Mouse (Mus musculus) lung, postnatal 4 days (tissue): ENCODE measurements around the gene Tgfb3.

ENCODE experiments used
- DNase-seq, 2 experiments: peaks; one replicate each; pipeline ENCODE4 v3.0.0; 2021

Gene Tgfb3

DNA sequence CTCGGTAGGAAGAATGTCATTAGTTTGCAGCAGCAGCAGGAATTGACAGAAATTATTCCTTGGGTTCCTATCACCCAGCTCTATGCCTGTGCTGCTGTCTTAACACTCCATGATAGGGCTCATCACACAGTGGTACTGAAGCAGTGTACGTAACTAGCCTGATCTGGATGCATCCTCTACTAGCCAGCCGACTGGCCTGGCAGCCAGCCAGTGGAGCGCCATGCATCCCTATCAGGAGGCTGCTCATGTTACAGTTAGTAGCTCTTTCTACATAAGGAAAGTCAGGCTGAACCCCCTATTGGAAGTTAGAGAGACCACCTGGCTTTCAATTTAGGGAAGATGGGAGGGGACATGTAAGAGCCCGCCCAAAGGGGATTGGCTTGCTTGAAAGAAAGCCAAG lies 51.8 kb downstream of the Tgfb3 start:
- DNase-seq: no peak

DNA sequence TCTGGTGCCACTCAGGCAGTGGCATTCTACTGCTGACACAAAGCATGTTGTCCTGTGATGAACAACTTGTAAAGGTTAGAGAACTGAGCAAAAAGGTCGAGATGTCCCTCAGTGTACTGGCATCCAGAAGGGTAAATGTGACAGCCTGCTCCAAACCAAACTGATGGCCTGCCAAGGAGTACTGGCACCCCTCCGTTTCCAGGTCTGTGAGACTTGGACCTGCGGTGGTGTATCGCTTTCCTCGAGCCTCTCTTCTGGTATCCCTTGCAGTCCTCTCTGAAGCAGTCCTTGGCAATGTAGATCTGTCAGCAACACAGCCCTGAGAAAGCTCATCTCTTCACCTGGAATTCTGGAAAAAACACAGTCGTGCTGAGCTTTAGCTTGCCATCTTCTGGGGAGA lies 53.4 kb downstream of the Tgfb3 start:
- DNase-seq: no peak

DNA sequence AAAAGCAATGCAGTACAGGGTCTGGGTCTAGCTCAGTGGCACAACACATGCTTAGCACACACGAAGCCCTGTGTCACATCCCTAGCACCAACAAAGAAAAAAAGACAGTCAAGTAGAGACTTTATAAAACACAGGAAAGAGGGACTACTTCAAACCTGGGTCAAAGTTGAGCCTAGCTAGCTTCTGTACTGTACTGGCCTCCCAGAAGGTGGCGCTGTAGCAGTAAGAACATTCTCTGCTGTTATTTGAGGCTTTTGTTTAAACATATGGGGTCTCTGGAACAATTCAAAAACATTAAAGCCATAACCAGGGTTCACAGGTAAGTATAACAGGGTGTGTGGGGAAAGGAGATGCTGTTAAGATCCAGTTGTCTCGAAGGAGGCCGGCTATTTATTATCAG lies 54.4 kb downstream of the Tgfb3 start:
- DNase-seq: peak in 1 of 2 experiments; percentile 53

DNA sequence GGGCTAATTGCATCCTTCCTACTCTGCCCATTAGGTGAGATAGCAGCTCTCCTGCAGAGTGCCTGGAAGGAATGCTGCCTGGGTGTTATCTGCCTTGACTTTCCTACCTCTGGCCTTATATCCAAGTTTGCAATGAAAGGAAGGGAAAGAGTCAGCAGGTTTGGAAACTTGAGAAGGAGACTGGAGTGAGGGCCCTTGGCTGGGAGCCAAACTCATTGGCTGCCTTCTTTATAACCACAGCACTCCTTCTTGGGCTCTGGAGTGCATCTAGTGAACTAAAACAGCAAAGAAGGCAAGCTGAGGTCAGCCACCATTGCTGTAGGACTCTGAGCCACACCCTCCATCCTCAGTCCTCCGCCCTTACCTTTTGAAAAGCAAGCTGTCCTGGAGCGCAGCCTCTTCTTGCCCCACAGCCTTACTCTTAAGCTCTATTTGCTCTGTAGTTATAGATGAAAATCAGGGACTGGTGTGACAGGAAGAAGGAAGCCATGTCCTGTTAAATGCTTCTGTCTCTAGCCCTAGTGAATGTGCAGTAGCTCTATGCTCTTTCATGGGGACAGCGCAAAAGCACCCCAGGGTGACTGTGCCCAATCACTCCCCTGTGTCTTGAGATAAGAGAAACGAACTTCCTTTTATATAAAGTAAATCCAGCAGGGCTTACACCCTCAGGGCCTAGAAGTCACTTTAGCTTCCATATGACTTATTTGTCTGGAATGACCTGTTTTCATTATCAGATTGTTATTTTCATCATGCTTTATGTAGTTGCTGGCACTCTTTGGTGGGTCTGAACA lies 55.6 kb downstream of the Tgfb3 start:
- peak; percentile 63 to 77 for DNase-seq

DNA sequence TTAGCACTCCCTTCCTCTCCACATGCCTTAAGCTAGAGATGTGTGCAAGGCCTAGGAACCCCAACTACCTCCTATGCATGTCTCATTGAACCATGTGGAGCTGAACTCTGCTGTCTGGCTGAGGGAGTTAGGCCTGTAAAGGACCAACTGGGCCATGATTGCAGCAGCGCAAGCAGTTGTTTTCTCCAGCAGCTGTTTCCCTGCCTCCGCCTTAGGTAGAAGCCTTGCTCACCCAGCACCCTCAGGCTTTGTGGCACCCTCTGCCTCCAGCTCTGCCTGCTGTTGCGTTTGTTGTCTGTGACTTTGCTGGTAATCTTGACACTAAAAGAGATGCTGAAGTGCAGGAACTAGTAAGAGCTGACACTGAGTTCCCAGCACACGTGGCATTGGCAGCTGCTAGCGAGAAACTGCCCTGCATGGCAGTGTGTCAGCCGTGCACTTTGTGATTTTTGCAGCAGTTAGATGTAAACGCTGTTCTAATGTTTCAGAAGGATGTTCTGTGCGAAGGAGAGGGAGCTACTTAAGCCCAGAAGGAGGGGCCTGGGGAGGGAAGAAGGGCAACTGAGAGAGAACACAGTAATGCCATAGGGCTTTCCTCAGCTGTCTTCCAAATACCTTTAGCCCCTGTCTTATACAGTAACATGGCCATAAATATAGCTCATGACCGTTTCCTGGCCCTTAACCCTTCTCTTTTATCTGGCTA lies 56.4 kb downstream of the Tgfb3 start:
- DNase-seq: no peak

DNA sequence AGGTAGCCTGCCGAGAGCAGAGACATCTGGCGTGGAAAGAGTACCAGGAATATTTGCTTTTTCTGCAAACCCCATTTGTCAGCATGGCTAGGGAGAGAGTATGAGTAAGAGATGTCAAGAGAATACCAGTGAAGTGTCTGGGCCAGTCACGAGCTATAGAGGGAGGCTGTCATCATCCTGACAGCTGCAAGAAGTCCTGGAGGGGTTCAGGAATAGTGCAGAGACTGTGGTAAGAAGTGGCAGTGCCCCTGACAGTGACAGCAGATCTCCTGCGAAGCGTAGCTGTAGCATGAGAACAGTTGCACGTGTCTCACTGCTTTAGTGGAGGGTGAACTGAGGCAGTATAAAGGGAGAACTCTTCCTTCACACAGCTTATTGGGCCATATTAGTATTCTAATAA lies 57.3 kb downstream of the Tgfb3 start:
- DNase-seq: no peak

DNA sequence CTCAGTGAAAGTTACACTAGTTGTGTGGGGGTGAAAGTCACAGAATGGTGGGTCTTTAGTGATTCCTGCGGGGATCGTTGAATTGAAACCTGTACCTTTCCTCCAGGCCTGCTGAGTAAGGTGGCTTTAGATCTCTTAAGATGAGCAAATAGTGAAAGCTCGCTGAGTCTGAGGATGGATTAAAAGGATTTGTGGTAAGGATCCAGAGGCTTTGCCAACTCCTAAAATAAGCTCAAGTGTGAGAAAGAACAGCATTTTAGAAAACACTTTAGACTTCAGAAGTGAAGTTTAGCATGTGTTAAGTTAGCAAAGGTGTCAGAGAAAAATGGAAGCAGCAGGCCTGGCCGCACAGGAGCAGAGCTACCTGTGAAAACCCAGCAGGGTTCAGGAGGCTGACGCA lies 61.5 kb downstream of the Tgfb3 start:
- DNase-seq: no peak

DNA sequence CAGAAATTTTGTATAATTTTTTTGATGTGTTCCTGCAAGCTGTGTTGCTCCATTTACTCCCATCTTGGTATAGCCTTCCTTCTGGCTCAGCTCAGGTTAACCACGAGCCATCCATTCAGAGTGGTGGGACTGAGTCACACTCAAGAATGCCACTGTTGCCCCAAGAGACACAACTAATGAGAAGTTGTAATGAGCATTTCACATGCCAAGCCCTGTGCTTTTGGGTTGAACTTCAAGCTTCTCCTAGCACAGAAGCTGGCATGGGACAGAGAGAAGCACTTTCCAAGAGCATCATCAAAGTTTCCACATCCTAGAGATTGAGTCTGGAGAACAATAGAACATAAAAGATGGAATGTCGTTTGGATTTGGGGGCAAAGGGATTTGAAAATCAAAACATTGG lies 63.7 kb downstream of the Tgfb3 start:
- no peak for DNase-seq

DNA sequence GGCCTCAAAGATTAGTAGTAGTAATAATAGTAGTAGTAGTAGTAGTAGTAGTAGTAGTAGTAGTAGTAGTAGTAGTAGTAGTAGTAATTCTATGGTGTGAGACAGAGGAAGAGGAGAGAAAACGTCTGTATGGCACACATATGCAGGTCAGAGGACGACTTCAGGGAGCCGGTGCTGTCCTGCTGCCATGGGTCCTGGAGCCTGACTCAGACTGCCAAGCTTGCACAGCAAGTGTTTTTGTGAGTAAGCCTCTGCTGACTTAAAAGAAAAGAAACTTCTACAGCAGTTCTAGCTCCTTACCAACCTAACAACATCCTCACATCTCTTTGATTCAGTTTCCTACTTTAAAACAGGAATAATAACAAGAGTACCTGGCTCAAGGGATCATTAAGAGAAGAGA lies 64.2 kb downstream of the Tgfb3 start:
- no peak for DNase-seq

DNA sequence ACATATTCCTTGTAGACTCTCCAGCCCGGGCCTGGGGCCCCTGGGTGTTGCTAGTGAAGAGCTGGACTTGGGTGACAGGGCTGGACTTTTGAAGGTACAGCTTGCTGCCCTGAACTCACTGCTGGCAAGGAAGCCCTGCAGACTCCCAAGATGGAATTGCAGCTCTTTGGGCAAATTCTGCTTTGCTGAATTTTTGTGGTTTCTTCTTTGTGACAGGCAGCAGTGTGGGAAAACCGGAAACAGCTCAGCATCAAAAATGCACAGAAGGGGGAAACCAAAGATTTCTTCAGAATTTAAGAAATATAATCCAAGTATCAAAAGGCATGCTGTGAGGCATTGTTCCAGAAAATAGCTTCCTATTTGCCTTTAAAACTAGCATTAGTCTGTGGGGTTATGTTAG lies 64.7 kb downstream of the Tgfb3 start:
- DNase-seq: no peak

DNA sequence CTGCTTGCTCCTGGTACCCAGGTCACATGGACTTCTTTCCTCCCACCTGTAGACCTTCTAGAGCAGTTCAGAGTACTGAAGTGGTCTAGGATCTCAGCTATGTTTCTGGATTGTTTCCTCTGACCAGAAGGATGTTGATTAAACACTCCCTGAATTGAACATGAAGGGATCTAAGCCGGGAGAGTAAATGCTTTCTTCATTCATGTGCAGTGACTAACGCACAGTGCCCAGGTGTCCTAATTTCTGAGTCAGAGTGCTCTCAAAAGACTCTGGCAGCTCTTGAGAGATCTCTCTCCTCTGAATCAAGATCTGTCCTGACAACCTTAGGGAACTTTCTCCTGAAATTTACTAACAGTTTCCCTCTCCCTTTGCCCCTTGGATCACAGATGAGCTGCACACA lies 66.6 kb downstream of the Tgfb3 start:
- no peak for DNase-seq

DNA sequence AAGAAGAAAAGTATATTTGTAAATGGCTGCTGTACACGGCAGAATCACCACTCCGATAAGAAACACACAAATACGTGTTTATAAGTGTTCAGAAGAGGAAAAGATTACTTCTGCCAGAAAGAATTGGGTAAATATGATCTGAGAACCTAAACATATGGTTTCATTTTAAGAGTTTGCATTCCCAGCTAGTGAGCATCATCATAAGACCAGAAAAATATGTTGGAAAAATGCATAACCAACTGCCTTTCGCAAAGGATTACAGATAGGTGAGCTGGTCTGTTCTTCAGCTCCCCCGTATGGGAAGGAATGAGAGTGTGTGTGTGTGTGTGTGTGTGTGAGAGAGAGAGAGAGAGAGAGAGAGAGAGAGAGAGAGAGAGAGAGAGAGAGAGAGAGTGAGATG lies 68.2 kb downstream of the Tgfb3 start:
- DNase-seq: no peak

DNA sequence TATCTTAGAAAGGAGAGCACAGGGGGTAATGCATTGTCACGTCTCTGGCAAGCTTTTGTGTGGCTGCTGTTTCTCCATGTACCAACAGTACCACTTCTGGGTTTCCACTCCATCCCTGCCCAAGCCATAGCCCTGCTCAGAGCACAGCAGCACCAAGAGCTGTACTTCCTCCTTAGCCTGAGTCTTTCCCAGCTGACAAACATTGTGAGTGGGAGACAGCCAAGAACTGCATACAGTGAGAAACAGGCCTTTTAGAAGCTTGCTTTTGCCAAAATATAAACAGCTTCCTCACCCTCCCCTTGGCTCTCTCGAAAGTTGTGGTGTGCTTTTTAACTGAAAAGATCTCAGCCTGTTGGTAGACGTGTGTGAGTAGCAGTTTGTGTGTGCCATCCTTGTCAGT lies 71.5 kb downstream of the Tgfb3 start:
- peak; percentile 21 to 26 for DNase-seq
